Mouse (Mus musculus) thymus, postnatal 10 days (tissue): Measurements from ENCODE around the gene Cwc27.

Experiments used
- DNase-seq, 2 experiments: peaks; one replicate each; pipeline ENCODE4 v3.0.0; 2021; ENCODE audit warnings: low spot score in 2 of 2

The Cwc27 gene

DNA sequence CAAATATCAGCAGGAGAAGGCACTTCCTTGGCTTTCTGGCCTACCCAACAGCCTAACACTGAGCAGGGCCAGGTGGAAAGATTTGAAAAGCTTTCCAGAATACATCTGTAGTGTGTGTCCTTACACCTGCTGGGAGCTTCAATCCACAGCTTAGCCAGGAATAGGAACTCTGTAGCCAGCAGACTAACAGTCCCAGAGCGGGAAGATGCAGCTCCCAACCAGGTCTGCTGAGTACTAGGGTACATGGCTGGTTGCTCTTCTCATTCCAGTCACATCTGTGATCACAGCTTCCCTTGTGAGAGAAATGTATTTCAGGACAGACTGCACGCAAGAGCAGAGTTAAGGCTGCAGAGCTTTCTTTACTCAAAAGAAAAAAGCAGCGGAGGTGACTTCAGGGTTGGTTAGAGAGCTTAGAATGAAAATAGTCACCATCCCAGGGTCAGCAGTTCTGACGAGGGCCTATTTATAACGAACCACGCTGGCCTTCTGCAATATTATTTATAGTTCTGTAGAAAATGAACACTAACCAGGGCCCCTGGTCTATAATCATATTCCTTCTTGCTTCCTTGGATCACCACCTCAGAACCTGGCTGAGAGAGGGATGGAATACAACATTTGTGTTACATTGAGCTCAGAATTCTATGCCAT is 171.0 kb downstream of the Cwc27 start:
- no peak for DNase-seq

DNA sequence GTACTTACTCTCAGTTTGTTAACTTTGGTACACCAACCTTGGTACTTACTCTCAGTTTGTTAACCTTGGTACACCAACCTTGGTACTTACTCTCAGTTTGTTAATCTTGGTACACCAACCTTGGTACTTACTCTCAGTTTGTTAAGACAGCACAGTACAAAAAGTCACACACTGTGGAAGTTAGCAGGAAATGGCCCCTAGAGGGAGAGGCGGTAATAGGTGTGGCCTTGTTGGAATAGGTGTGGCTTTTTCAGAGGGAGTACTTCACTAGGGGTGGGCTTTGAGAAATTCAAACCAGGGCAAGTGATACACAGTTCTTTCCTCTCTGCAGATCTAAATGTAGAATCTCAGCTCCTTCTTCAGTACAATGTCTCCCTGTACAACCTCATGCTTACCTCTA is 172.8 kb downstream of the Cwc27 start:
- DNase-seq = no peak

GRCm38 (mm10) chr13:104640694-104641454 is 176.1 kb downstream of the Cwc27 start:
- no peak for DNase-seq

DNA sequence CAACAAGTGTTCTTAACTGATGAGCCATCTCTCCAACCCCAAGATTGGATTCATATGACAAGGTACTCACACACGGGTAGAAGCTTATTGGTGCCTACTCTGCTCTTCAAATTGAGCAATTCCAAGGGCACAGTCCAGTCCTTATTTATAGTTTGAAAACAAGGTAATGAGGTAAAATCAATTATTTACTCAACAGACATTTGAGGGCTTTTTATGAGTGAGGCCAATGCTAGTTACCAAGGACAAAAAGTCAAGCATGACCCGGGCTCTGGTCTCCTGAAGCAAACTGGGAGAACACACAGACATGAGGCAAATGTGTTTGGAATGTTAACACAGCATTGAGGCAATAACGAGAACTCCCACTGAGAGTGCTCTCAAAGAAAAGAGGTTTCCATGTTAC is 178.0 kb downstream of the Cwc27 start:
- DNase-seq = no peak

- DNase-seq = no peak
Measured at GRCm38 (mm10) chr13:104635965-104636462, 180.9 kb downstream of the Cwc27 start.

DNA sequence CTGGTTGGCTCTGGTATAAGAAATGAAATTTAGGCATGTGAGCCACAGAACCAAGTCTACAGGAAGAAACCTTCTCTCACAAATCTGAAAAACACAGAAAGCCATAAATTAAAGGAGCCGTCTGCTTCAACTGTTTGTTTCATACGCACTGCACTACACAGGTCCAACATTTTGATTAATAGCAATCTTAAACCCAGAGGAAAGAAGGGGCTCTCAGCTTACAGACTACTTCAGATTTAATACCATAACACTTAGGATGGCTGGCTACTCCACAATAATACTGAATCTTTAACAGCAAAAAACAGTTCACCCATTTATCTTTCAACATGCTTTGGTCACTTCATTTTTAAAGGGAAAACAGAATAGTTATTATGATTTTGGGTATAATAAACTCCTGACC is 182.2 kb downstream of the Cwc27 start:
- DNase-seq = no peak

GRCm38 (mm10) chr13:104632427-104633167 is 184.3 kb downstream of the Cwc27 start:
- no peak for DNase-seq

DNA sequence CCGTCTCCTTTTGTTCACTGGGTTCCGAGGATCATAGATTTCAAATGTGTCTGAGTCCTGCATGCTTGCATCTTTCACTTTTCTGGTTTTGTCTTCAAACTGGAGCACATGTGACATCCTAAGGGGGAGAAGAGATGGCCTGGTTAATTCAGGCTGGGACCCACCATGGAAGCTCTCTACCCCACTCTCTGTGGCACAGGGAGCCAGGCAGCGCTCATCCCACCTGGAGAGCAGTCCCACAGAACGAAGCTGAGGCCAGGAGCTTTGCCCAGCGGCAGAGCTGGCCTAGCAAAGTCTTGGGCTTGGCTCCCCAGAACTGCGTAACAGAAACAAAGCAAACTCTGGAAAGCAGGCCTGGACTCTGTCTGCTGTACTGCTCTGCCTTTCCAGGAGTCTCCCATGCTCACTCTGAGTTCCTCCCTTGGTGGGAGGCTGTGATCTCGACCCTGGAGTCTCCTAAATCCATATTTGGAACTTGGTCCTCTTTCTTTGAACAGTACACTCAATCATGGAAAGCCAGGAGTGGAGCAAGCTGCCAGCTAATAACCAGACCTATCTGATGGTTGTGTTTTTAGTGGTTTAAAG is 185.2 kb downstream of the Cwc27 start:
- DNase-seq = no peak

DNA sequence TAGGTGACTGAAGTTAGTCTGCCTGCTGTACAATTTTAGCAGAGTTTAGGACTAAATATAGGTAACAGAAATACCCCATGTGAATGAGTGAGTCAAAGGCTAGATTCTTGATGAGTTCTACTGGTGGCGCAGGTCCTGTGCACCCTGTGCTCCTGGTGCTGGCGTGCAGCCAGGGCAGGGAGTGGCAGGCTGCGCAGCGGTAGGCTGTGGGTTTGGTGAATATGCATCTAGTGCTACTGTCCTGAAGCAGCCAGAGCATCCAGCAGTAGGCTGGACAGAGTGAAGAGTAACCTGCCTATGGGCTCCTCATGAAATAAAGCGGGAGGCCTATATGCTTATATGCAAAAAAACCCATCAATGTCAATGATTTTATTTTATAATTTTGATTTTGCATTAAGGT is 186.1 kb downstream of the Cwc27 start:
- no peak for DNase-seq

- DNase-seq = no peak
Measured at GRCm38 (mm10) chr13:104629621-104630020, 187.3 kb downstream of the Cwc27 start.

- DNase-seq = no peak
Measured at GRCm38 (mm10) chr13:104628019-104628418, 188.9 kb downstream of the Cwc27 start.

DNA sequence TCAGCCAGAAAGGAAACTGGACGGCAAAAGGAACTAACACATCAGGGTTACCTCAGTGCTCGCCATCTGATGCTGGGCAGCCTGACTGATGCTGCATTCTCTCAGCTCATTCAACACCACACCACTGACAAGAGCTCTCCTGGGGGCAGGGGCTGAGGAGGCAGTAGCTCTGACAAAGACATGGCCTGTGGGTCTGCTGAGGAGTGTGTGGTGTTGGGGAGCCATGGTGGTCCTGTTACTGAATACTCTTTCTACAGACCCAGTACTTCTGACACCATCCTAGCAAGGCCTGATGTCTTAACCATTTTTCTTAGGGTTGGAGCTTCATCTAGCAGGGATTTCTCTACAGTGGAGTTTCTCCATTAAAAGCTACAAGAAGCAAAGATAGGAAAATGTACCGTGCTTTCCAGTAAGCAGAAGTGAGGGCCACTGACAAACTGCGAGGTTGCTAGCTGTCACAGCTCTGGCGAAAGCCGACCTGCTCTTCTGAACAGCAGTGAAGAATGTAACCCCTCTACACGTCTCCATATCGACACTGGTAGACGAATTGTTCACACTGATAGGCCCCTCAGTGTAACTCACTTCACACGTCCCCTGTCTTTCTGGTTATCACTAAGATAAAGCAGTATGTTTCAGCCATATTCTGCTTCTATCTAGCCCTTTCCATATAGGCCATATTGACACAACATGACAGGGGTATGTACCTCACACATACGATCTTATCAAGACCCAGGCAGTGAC is 189.6 kb downstream of the Cwc27 start:
- no peak for DNase-seq

DNA sequence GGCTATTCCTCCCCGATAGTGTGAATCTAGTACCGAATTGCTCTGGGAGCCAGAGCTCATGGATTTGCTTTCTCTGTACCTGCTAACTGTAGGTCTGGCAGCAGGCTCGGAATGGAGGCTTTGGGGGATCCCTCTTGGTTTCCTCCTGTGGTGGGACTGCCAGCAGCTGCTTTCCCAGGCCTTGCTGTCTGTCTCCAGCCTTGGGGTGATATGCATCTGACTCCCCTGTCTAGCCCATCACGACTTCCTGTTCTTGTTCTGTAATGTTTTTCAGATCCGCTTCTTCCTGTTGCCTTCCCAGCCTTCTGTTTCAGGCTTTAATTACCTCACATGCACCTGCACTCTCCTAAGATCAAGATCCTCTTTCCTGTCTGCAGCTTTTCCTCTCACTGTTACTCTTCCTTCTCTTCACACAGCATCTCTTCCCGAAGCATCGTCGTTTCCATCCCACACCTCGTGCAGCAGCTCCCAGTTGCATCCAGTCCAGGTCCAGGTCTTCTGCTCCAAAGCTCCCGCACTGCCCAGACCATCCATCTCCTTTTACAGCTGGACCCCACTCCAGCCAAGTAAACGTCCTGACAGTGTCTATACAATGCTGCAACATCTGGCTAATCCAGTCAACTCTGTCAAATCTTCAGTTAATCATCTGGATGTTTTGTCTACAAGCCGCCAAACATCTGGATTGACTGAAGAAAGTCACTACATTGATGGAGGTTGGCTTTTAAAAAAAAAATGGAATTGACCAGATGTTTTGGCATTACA is 193.6 kb downstream of the Cwc27 start:
- no peak for DNase-seq

- no peak for DNase-seq
Measured at GRCm38 (mm10) chr13:104622102-104622743, 194.7 kb downstream of the Cwc27 start.

DNA sequence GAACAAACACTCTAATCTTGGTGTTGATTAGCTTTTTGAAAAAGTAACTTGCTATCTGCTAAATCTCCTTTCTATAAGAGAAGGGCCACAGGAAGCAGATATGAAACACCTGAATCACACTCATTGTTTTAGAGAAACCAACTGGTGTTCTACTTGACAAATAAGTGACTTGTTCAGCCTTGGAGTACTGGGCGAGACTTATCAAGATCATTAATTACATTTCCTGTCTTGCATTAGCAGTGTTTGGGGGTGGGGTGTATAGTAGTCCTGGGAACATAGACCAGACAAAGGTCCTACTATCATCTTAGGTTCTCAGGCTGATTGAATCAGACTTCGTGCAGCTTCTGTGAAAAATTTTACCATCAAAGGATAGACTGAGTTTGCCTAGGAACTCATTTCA is 196.5 kb downstream of the Cwc27 start:
- no peak for DNase-seq

- no peak for DNase-seq
Measured at GRCm38 (mm10) chr13:104619503-104620288, 197.2 kb downstream of the Cwc27 start.

DNA sequence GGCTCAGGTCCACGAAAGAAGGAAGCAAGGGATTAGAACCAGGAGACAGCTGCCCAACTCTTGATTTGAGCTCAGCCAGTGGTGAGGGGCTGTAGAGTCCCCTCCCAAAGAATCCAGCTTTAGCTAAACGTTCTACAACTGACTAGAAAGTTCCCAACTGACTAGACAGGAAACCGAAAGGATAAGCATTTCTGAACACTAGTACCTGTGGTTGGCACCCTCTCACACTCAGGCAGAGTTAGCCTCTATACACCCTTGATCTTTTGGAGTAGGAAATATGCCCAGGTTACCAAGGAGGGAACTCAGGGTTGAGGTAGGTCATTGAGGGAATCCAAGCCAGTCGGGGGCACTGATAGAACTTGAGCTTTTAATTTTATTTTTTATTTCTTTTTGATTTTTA is 199.7 kb downstream of the Cwc27 start:
- no peak for DNase-seq

GRCm38 (mm10) chr13:104615999-104616810 is 200.7 kb downstream of the Cwc27 start:
- no peak for DNase-seq

DNA sequence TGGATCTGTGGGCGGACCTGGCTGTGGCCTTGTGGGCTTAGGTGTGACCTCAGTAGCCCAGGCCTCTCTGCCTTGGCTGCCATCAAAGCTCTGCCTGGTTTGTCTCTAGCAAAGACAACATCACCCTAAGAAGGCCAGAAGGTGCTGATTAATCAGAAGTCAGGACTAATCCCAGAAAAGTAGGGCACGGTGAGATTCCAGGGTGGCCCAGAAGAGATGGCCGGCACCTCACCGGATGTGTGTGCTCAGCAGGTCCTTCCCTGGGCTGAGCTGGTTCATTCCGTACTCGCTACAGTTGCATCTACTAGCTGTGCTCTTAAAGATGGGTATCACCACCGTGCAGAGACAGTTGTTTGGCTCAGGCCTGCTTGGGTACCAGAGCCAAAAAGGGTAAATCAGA is 201.8 kb downstream of the Cwc27 start:
- DNase-seq = no peak
